Mouse (Mus musculus) mesoderm, embryonic 11.5 days (tissue): ENCODE measurements around the gene Cuedc1.

Source experiments
- DNase-seq: peaks from one replicate; pipeline ENCODE4 v3.0.0-alpha.2; 2012; ENCODE audit warnings: low read depth, low spot score

Gene Cuedc1

GRCm38 (mm10) chr11:88240736-88241353 is 143.0 kb downstream of the Cuedc1 start:
- peak; percentile 90 for DNase-seq

GRCm38 (mm10) chr11:88241468-88242301 is 143.8 kb downstream of the Cuedc1 start:
- DNase-seq = no peak
